Comparison of ENCODE assay signal across 8 mouse cellular contexts in the genomic region with DNA sequence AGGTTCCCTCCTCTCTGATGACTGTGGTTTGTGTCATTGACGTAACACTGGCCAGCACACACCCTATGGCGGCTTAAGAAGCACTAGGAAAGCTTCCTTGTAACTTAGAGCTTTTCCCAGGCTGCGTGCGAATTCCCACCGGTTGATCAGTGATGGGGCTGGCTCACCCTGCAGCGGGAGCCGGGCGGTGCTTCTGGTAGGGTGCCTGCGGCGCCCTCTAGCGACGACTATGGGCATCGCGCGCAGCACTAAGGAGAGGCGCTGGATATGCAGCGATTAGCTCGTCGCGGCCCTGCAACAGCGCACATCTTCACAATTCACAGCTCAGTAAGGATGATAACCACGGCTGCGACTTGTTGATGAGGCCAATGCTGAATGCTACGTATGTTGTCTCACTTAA. TPM values are rescaled to one million over a fixed set of nuclear protein-coding genes. Genes with fewer than 3 reads are reported as not detected.
DNase-seq lines count a peak whose midpoint lies in the region; ATAC-seq lines count a peak whose summit lies in the region.
"Had no signal": no experiment of that assay in that cellular context is flagged by ENCODE, and none has a peak within 500 bp of the region (broad histone marks: within the 10 kb centered on the region; RNA-seq: fewer than 3 reads in every experiment).

No protein-coding gene starts in this region.

- H3K27ac ChIP-seq in intestine, embryonic 14.5 days (ENCODE audit: low read depth), result no peak overlapping the region

- H3K4me1 ChIP-seq in intestine, embryonic 14.5 days (replicated peaks; ENCODE audit: control insufficient read depth, insufficient read depth, low read length), result no peaks in the 10 kb centered on the region

- 0 out of 2 replicates have a peak, but pooled peaks have one; percentile 38 for ATAC-seq in intestine, embryonic 14.5 days (replicated peaks; ENCODE audit: low FRiP score, low TSS enrichment, low read depth)

- WGBS in intestine, embryonic 14.5 days, result 1% methylated on average over 24 of the region's 24 CpGs

- no peaks in the 10 kb centered on the region for H3K36me3 ChIP-seq in intestine, embryonic 14.5 days (ENCODE audit: control insufficient read depth, insufficient read depth, low read length)

- no peak overlapping the region for H3K4me3 ChIP-seq in intestine, embryonic 14.5 days (ENCODE audit: low read depth, low read length)

- H3K4me2 ChIP-seq in intestine, embryonic 14.5 days (ENCODE audit: low read length), result no peak overlapping the region

- H3K9ac ChIP-seq in intestine, embryonic 14.5 days (ENCODE audit: low read length), result no peak overlapping the region

- peak; percentile 44 to 57 for DNase-seq in adrenal gland, postnatal 36 days
- peak; percentile 83 to 92 for DNase-seq in cerebellum, postnatal 4 days (ENCODE audit: low spot score in 2 of 2)
- peak; percentile 84 to 91 for DNase-seq in frontal cortex, postnatal 36 days (ENCODE audit: low spot score in 2 of 2)
- peak; percentile 87 for DNase-seq in intestine, embryonic 14.5 days (ENCODE audit: low spot score)
- DNase-seq in left cerebral cortex, adult 18-20 months (ENCODE audit: low spot score in 2 of 2), result peak; percentile 92 to 93
- peak; percentile 87 for DNase-seq in mesoderm, embryonic 11.5 days (ENCODE audit: low read depth, low spot score)
- DNase-seq in skeletal muscle tissue, adult 2 months (ENCODE audit: low read depth, low spot score), result peak; percentile 10

- 0 out of 2 replicates have a peak, but pooled peaks cover 5% of the 10 kb centered on the region for H3K9me3 ChIP-seq in intestine, embryonic 14.5 days (ENCODE audit: control insufficient read depth, low read length)

- H3K27me3 ChIP-seq in intestine, embryonic 14.5 days (replicated peaks; ENCODE audit: control insufficient read depth, insufficient read depth, low read length), result peaks cover 14% of the 10 kb centered on the region; the same call in 1 of the 2 replicates

RNA-seq across cellular contexts. Expression of a gene that starts 3.4 kb away (rescaled TPM):
- 1 to 10 TPM; 7.7 to 8.2 TPM for total RNA-seq in adrenal gland, postnatal 36 days (2021)
- polyA plus RNA-seq in intestine, embryonic 14.5 days (2014; fragmentation: Nextera tagmentation; extraction: Ambion mirVana), result 8.8 and 10.0 TPM in 2 replicates
- total RNA-seq in left cerebral cortex, adult 18-20 months (2021), result 100 to 1,000 TPM; 157 to 158 TPM

RNA-seq across cellular contexts. Expression of a gene that starts 43.1 kb away (rescaled TPM):
- total RNA-seq in adrenal gland, postnatal 36 days (2021), result not detected
- not detected in 2 replicates for polyA plus RNA-seq in intestine, embryonic 14.5 days (2014; fragmentation: Nextera tagmentation; extraction: Ambion mirVana)
- not detected for total RNA-seq in left cerebral cortex, adult 18-20 months (2021)
- polyA plus RNA-seq: stomach, embryonic 14.5 days had no signal

Comparison
In these comparisons a context has a peak if more than half of its experiments do, and no peak if none do; other contexts are left out.
1. DNase-seq: peak in every context shown above with its lines; median percentile 92 in left cerebral cortex, adult 18-20 months; 88 in cerebellum, postnatal 4 days; 88 in frontal cortex, postnatal 36 days; 87 in intestine, embryonic 14.5 days; 87 in mesoderm, embryonic 11.5 days; 50 in adrenal gland, postnatal 36 days; 10 in skeletal muscle tissue, adult 2 months.
2. RNA of a gene that starts 3.4 kb away (total RNA-seq): 157 to 158 TPM in left cerebral cortex, adult 18-20 months; 7.7 to 8.2 TPM in adrenal gland, postnatal 36 days; every median in the first group is over 10 times any median in the second.